Mouse (Mus musculus) hindbrain, embryonic 15.5 days (tissue): ENCODE results near the gene Abhd16b. TPM values are rescaled to one million over a fixed set of nuclear protein-coding genes. Genes with fewer than 3 reads are reported as not detected.

Experiments
- ATAC-seq: fragments of 200-750 bp; cut with Nextera tagmentation; 2 replicates; pipeline ENCODE4 v1.8.0; 2017; ENCODE audit warnings: low read depth, moderate number of reproducible peaks, moderate TSS enrichment; ENCODE audit not compliant: low FRiP score
- H3K27ac ChIP-seq: fragments of 300-500 bp; sonication (generic); replicated peaks from 2 replicates; pipeline ENCODE4 v1.5.1; 2015; ENCODE audit warnings: mild to moderate bottlenecking, inconsistent platforms
- H3K27me3 ChIP-seq: fragments of 300-500 bp; sonication (generic); 2 replicates; pipeline ENCODE4 v1.6.1; 2015; ENCODE audit warnings: control low read depth, inconsistent platforms
- H3K36me3 ChIP-seq: fragments of 300-500 bp; sonication (generic); 2 replicates; pipeline ENCODE4 v1.6.1; 2015; ENCODE audit warnings: control low read depth, inconsistent platforms
- H3K4me1 ChIP-seq: fragments of 300-500 bp; sonication (generic); replicated peaks from 2 replicates; pipeline ENCODE4 v1.6.1; 2015; ENCODE audit warnings: control low read depth, inconsistent platforms
- H3K4me2 ChIP-seq: fragments of 300-500 bp; sonication (generic); 2 replicates; pipeline ENCODE4 v1.6.1; 2015; ENCODE audit warnings: moderate library complexity, mild to moderate bottlenecking, inconsistent platforms
- H3K4me3 ChIP-seq: fragments of 300-500 bp; sonication (generic); 2 replicates; pipeline ENCODE4 v1.5.1; 2015; ENCODE audit warnings: mild to moderate bottlenecking, inconsistent platforms
- H3K9ac ChIP-seq: fragments of 300-500 bp; sonication (generic); 2 replicates; pipeline ENCODE4 v1.6.1; 2015; ENCODE audit warnings: inconsistent platforms
- H3K9me3 ChIP-seq: fragments of 300-500 bp; sonication (generic); 2 replicates; pipeline ENCODE4 v1.6.1; 2016; ENCODE audit warnings: control low read depth, inconsistent platforms
- WGBS: fragments of 180-500 bp; shearing (Covaris S2); methylation state at CpG from one replicate; pipeline ENCODE4 v1.1.7; 2015; 5-methylcytosine and 5-hydroxymethylcytosine counted together
- polyA plus RNA-seq: library from polyadenylated mRNA; unstranded; fragments of >200 nt; fragmentation: Nextera tagmentation; extraction: Ambion mirVana; gene quantifications from 2 replicates; pipeline ENCODE4 v1.2.1, GENCODE M21; 2015

Gene Abhd16b
- polyA plus RNA-seq, 1 experiment from 2014 or later: 0.17 TPM

- H3K9me3 ChIP-seq: no peaks in the 10 kb centered on the region
- whole genome bisulfite sequencing: under 1% methylated on average over 74 of the region's 74 CpGs
- ATAC-seq: peak; percentile 98
- H3K27me3 ChIP-seq: no peaks in the 10 kb centered on the region
- peaks cover 18% of the 10 kb centered on the region for H3K36me3 ChIP-seq
- peaks cover 39% of the 10 kb centered on the region for H3K4me1 ChIP-seq
- H3K4me3 ChIP-seq: peak within 1 kb of the TSS; percentile 92
- H3K9ac ChIP-seq: peak within 1 kb of the TSS; percentile 92
- peak within 1 kb of the TSS; percentile 77 for H3K4me2 ChIP-seq
- peak within 1 kb of the TSS; percentile 97 for H3K27ac ChIP-seq
These were observed 27.3 kb downstream of the Abhd16b start, which contains the start of gene Dnajc5 for GRCm38 (mm10) chr2:181520118-181520935. Gene Dnajc5 (plus strand): TSS chr2:181520485.

GRCm38 (mm10) chr2:181520936-181521227 is 27.9 kb downstream of the Abhd16b start:
- H3K9me3 ChIP-seq: no peaks in the 10 kb centered on the region
- H3K9ac ChIP-seq: peak overlapping the region; percentile 92
- peak overlapping the region; percentile 77 for H3K4me2 ChIP-seq
- peak overlapping the region; percentile 92 for H3K4me3 ChIP-seq
- peaks cover 39% of the 10 kb centered on the region for H3K4me1 ChIP-seq
- under 1% methylated on average over 17 of the region's 17 CpGs for WGBS
- H3K27ac ChIP-seq: peak overlapping the region; percentile 97
- no peak for ATAC-seq
- peaks cover 15% of the 10 kb centered on the region for H3K36me3 ChIP-seq
- no peaks in the 10 kb centered on the region for H3K27me3 ChIP-seq

- Histone ChIP-seq H3K9me3 (no peaks in the 10 kb centered on the region), H3K4me3 (peak overlapping the region; percentile 92), H3K4me1 (peaks cover 39% of the 10 kb centered on the region), H3K27me3 (no peaks in the 10 kb centered on the region), H3K4me2 (peak overlapping the region; percentile 77), H3K36me3 (peaks cover 9% of the 10 kb centered on the region), H3K9ac (peak overlapping the region; percentile 92), H3K27ac (no peak overlapping the region)
- WGBS: 64% methylated on average over 10 of the region's 10 CpGs
- ATAC-seq: no peak
These were observed 28.5 kb downstream of the Abhd16b start for GRCm38 (mm10) chr2:181521491-181521890.

GRCm38 (mm10) chr2:181522811-181523210 is 29.8 kb downstream of the Abhd16b start:
- Histone ChIP-seq H3K4me3 (no peak overlapping the region), H3K4me1 (peaks cover 39% of the 10 kb centered on the region), H3K9ac (0 out of 2 replicates have a peak overlapping the region, but pooled peaks have one; percentile 4), H3K4me2 (peak overlapping the region; percentile 77; the same call in 1 of the 2 replicates), H3K27me3 (no peaks in the 10 kb centered on the region), H3K27ac (no peak overlapping the region), H3K9me3 (no peaks in the 10 kb centered on the region), H3K36me3 (no peaks in the 10 kb centered on the region)
- WGBS: 71% methylated on average over 5 of the region's 5 CpGs
- no peak for ATAC-seq

GRCm38 (mm10) chr2:181525526-181525925 is 32.5 kb downstream of the Abhd16b start:
- H3K4me3 ChIP-seq: no peak overlapping the region
- H3K4me2 ChIP-seq: no peak overlapping the region
- H3K4me1 ChIP-seq: peaks cover 24% of the 10 kb centered on the region
- H3K9ac ChIP-seq: no peak overlapping the region
- WGBS: 92% methylated on average over 5 of the region's 5 CpGs
- H3K36me3 ChIP-seq: 0 out of 2 replicates have a peak, but pooled peaks cover 2% of the 10 kb centered on the region
- no peak overlapping the region for H3K27ac ChIP-seq
- no peaks in the 10 kb centered on the region for H3K9me3 ChIP-seq
- H3K27me3 ChIP-seq: no peaks in the 10 kb centered on the region
- no peak for ATAC-seq

GRCm38 (mm10) chr2:181529076-181529475 is 36.1 kb downstream of the Abhd16b start:
- H3K9ac ChIP-seq: no peak overlapping the region
- 91% methylated on average over 1 of the region's 1 CpGs for WGBS
- H3K27ac ChIP-seq: no peak overlapping the region
- no peaks in the 10 kb centered on the region for H3K27me3 ChIP-seq
- no peaks in the 10 kb centered on the region for H3K9me3 ChIP-seq
- H3K4me1 ChIP-seq: 0 out of 2 replicates have a peak, but pooled peaks cover 3% of the 10 kb centered on the region
- no peak for ATAC-seq
- 0 out of 2 replicates have a peak, but pooled peaks cover 2% of the 10 kb centered on the region for H3K36me3 ChIP-seq
- H3K4me2 ChIP-seq: no peak overlapping the region
- no peak overlapping the region for H3K4me3 ChIP-seq

- Histone ChIP-seq H3K27ac (no peak overlapping the region), H3K27me3 (no peaks in the 10 kb centered on the region), H3K4me3 (no peak overlapping the region), H3K9me3 (no peaks in the 10 kb centered on the region), H3K9ac (no peak overlapping the region), H3K4me2 (no peak overlapping the region), H3K36me3 (0 out of 2 replicates have a peak, but pooled peaks cover 2% of the 10 kb centered on the region), H3K4me1 (peaks cover 2% of the 10 kb centered on the region; the same call in 1 of the 2 replicates)
- ATAC-seq: no peak
- WGBS: 98% methylated on average over 3 of the region's 3 CpGs
These were observed 39.6 kb downstream of the Abhd16b start for GRCm38 (mm10) chr2:181532589-181532988.

- WGBS: 93% methylated on average over 2 of the region's 2 CpGs
- Histone ChIP-seq H3K4me1 (peaks cover 6% of the 10 kb centered on the region; the same call in 1 of the 2 replicates), H3K4me3 (no peak overlapping the region), H3K27me3 (no peaks in the 10 kb centered on the region), H3K4me2 (no peak overlapping the region), H3K9me3 (no peaks in the 10 kb centered on the region), H3K27ac (no peak overlapping the region), H3K9ac (no peak overlapping the region), H3K36me3 (no peaks in the 10 kb centered on the region)
- ATAC-seq: no peak
These were observed 43.4 kb downstream of the Abhd16b start for GRCm38 (mm10) chr2:181536410-181536809.

GRCm38 (mm10) chr2:181537444-181538047 is 44.5 kb downstream of the Abhd16b start:
- Histone ChIP-seq H3K27ac (peak overlapping the region; percentile 61), H3K4me1 (peaks cover 6% of the 10 kb centered on the region; the same call in 1 of the 2 replicates), H3K36me3 (no peaks in the 10 kb centered on the region), H3K4me3 (no peak overlapping the region), H3K9me3 (no peaks in the 10 kb centered on the region), H3K4me2 (no peak overlapping the region), H3K9ac (no peak overlapping the region), H3K27me3 (no peaks in the 10 kb centered on the region)
- 80% methylated on average over 2 of the region's 2 CpGs for WGBS
- ATAC-seq: 0 out of 2 replicates have a peak, but pooled peaks have one; percentile 34

- Histone ChIP-seq H3K4me2 (no peak overlapping the region), H3K9ac (no peak overlapping the region), H3K9me3 (no peaks in the 10 kb centered on the region), H3K4me3 (no peak overlapping the region), H3K4me1 (peaks cover 6% of the 10 kb centered on the region; the same call in 1 of the 2 replicates), H3K36me3 (peaks cover 8% of the 10 kb centered on the region), H3K27me3 (no peaks in the 10 kb centered on the region), H3K27ac (no peak overlapping the region)
- ATAC-seq: no peak
- WGBS: 92% methylated on average over 6 of the region's 6 CpGs
These were observed 48.9 kb downstream of the Abhd16b start for GRCm38 (mm10) chr2:181541761-181542380.
